Mouse (Mus musculus) olfactory bulb, adult 2 months (tissue): ENCODE data around the gene Gipc2. TPM values are rescaled to one million over a fixed set of nuclear protein-coding genes. Genes with fewer than 3 reads are reported as not detected.

Experiments
- H3K27ac ChIP-seq: fragments of 200-500 bp; 2 replicates; pipeline ENCODE4 v1.5.1; 2012; ENCODE audit warnings: low read depth, low read length; ENCODE audit not compliant: insufficient read depth
- H3K4me1 ChIP-seq: fragments of 200-500 bp; 2 replicates; pipeline ENCODE4 v1.6.1; 2012; ENCODE audit warnings: low read length; ENCODE audit not compliant: control insufficient read depth, insufficient read depth
- H3K4me3 ChIP-seq: fragments of 200-500 bp; 2 replicates; pipeline ENCODE4 v1.5.1; 2012; ENCODE audit warnings: mild to moderate bottlenecking, low read depth, low read length, moderate library complexity; ENCODE audit not compliant: insufficient read depth
- CTCF ChIP-seq: fragments of 200-500 bp; IDR thresholded peaks from 2 replicates; pipeline ENCODE4 v1.5.1; 2012; ENCODE audit warnings: low read depth, mild to moderate bottlenecking, low read length, moderate library complexity; ENCODE audit not compliant: insufficient read depth
- POLR2A ChIP-seq: fragments of 200-500 bp; IDR thresholded peaks from 2 replicates; pipeline ENCODE4 v1.6.1; 2012; ENCODE audit warnings: mild to moderate bottlenecking, low read depth, low read length, moderate library complexity; ENCODE audit not compliant: insufficient read depth
- WGBS: fragments of 180-500 bp; shearing (Covaris S2); methylation state at CpG from one replicate; pipeline ENCODE4 v1.1.7; 2018; 5-methylcytosine and 5-hydroxymethylcytosine counted together
- polyA plus RNA-seq: library from polyadenylated mRNA; stranded (reverse); fragments of >200 nt; gene quantifications from 2 replicates; pipeline ENCODE4 v1.2.4, GENCODE M21; 2012; ENCODE audit warnings: low replicate concordance; ENCODE audit not compliant: missing spikeins, insufficient read depth, insufficient read length

Gene Gipc2
- polyA plus RNA-seq, 1 experiment, result not detected

- peaks cover 3% of the 10 kb centered on the region; the same call in 1 of the 2 replicates for H3K4me1 ChIP-seq
- 95% methylated on average over 1 of the region's 1 CpGs for WGBS
- no peak overlapping the region for H3K4me3 ChIP-seq
These were observed 97.7 kb downstream of the Gipc2 start for GRCm38 (mm10) chr3:152068311-152068710.

GRCm38 (mm10) chr3:152066696-152067095, 99.3 kb downstream of the Gipc2 start:
- WGBS, result 41% methylated on average over 13 of the region's 13 CpGs
- H3K4me3 ChIP-seq, result no peak overlapping the region
- no peak overlapping the region for H3K27ac ChIP-seq
- TF ChIP-seq CTCF (0 out of 2 replicates have a peak, but pooled peaks have one; percentile 20), POLR2A (no peak)
- H3K4me1 ChIP-seq, result peaks cover 3% of the 10 kb centered on the region; the same call in 1 of the 2 replicates

More at GRCm38 (mm10) chr3:152068311-152068710, 97.7 kb downstream of the Gipc2 start:
- H3K27ac ChIP-seq, result no peak overlapping the region
- TF ChIP-seq CTCF, result no peak

- Histone ChIP-seq H3K4me3 (no peak overlapping the region), H3K27ac (no peak overlapping the region), H3K4me1 (peaks cover 3% of the 10 kb centered on the region; the same call in 1 of the 2 replicates)
- TF ChIP-seq POLR2A, result no peak
- no peak for TF ChIP-seq CTCF
- 64% methylated on average over 4 of the region's 4 CpGs for WGBS
These were observed 100.2 kb downstream of the Gipc2 start for GRCm38 (mm10) chr3:152065806-152066205.

- Histone ChIP-seq H3K27ac (no peak overlapping the region), H3K4me1 (peaks cover 3% of the 10 kb centered on the region; the same call in 1 of the 2 replicates), H3K4me3 (no peak overlapping the region)
- 63% methylated on average over 2 of the region's 2 CpGs for WGBS
- TF ChIP-seq POLR2A (no peak), CTCF (no peak)
These were observed 101.9 kb downstream of the Gipc2 start for GRCm38 (mm10) chr3:152064166-152064565.

GRCm38 (mm10) chr3:152062806-152063205, 103.2 kb downstream of the Gipc2 start:
- TF ChIP-seq CTCF (no peak), POLR2A (no peak)
- Histone ChIP-seq H3K27ac (no peak overlapping the region), H3K4me3 (no peak overlapping the region), H3K4me1 (peaks cover 3% of the 10 kb centered on the region; the same call in 1 of the 2 replicates)
- WGBS, result 54% methylated on average over 3 of the region's 3 CpGs

- H3K4me1 ChIP-seq, result peaks cover 2% of the 10 kb centered on the region; the same call in 1 of the 2 replicates
- TF ChIP-seq CTCF (no peak), POLR2A (no peak)
- no peak overlapping the region for H3K27ac ChIP-seq
- H3K4me3 ChIP-seq, result no peak overlapping the region
- WGBS, result 59% methylated on average over 5 of the region's 5 CpGs
These were observed 104.9 kb downstream of the Gipc2 start for GRCm38 (mm10) chr3:152061145-152061544.

- no peak for TF ChIP-seq CTCF
- TF ChIP-seq POLR2A, result no peak
- Histone ChIP-seq H3K4me1 (no peaks in the 10 kb centered on the region), H3K4me3 (no peak overlapping the region), H3K27ac (no peak overlapping the region)
- 90% methylated on average over 2 of the region's 2 CpGs for WGBS
These were observed 107.8 kb downstream of the Gipc2 start for GRCm38 (mm10) chr3:152058235-152058634.

GRCm38 (mm10) chr3:152054260-152054659, 111.8 kb downstream of the Gipc2 start:
- TF ChIP-seq POLR2A (no peak), CTCF (no peak)
- WGBS, result 48% methylated on average over 4 of the region's 4 CpGs
- no peak overlapping the region for H3K4me3 ChIP-seq

GRCm38 (mm10) chr3:152051959-152052358, 114.1 kb downstream of the Gipc2 start:
- no peak overlapping the region for H3K4me3 ChIP-seq
- TF ChIP-seq POLR2A, result no peak
- TF ChIP-seq CTCF, result no peak
- no peaks in the 10 kb centered on the region for H3K4me1 ChIP-seq
- H3K27ac ChIP-seq, result no peak overlapping the region
- 95% methylated on average over 2 of the region's 2 CpGs for WGBS

More at GRCm38 (mm10) chr3:152054260-152054659, 111.8 kb downstream of the Gipc2 start:
- Histone ChIP-seq H3K27ac (no peak overlapping the region), H3K4me1 (no peaks in the 10 kb centered on the region)

- Histone ChIP-seq H3K4me3 (no peak overlapping the region), H3K4me1 (no peaks in the 10 kb centered on the region), H3K27ac (no peak overlapping the region)
- TF ChIP-seq POLR2A, result no peak
- no peak for TF ChIP-seq CTCF
These were observed 118.1 kb downstream of the Gipc2 start for GRCm38 (mm10) chr3:152047914-152048313.
